Mouse (Mus musculus) forebrain, embryonic 14.5 days (tissue): ENCODE measurements around the gene B3gat2. TPM values are rescaled to one million over a fixed set of nuclear protein-coding genes. Genes with fewer than 3 reads are reported as not detected.

Source experiments
- ATAC-seq: fragments of 200-750 bp; cut with Nextera tagmentation; 2 replicates; pipeline ENCODE4 v1.8.0; 2017; ENCODE audit warnings: mild to moderate bottlenecking, moderate library complexity
- DNase-seq: peaks from one replicate; pipeline ENCODE4 v3.0.0-alpha.2; 2015; ENCODE audit warnings: low spot score
- H3K27ac ChIP-seq: fragments of 300-500 bp; sonication (generic); 2 replicates; pipeline ENCODE4 v1.5.1; 2014; ENCODE audit warnings: low read depth, mild to moderate bottlenecking, control low read depth, low read length, moderate library complexity
- H3K27me3 ChIP-seq: fragments of 300-500 bp; sonication (generic); replicated peaks from 2 replicates; pipeline ENCODE4 v1.6.1; 2014; ENCODE audit warnings: low read length, control low read depth, mixed read lengths; ENCODE audit not compliant: control insufficient read depth, insufficient read depth
- H3K36me3 ChIP-seq: fragments of 300-500 bp; sonication (generic); 2 replicates; pipeline ENCODE4 v1.6.1; 2014; ENCODE audit warnings: low read length, control low read depth; ENCODE audit not compliant: control insufficient read depth, insufficient read depth
- H3K4me1 ChIP-seq: fragments of 300-500 bp; sonication (generic); 2 replicates; pipeline ENCODE4 v1.6.1; 2014; ENCODE audit warnings: antibody characterized with exemption, low read length, control low read depth; ENCODE audit not compliant: control insufficient read depth, insufficient read depth
- H3K4me2 ChIP-seq: fragments of 300-500 bp; sonication (generic); 2 replicates; pipeline ENCODE4 v1.6.1; 2014; ENCODE audit warnings: mild to moderate bottlenecking, control low read depth, low read length
- H3K4me3 ChIP-seq: fragments of 300-500 bp; sonication (generic); 2 replicates; pipeline ENCODE4 v1.5.1; 2014; ENCODE audit warnings: low read depth, low read length, control low read depth
- H3K9ac ChIP-seq: fragments of 300-500 bp; sonication (generic); 2 replicates; pipeline ENCODE4 v1.6.1; 2014; ENCODE audit warnings: mild to moderate bottlenecking, low read length, control low read depth, moderate library complexity
- H3K9me3 ChIP-seq: fragments of 300-500 bp; sonication (generic); replicated peaks from 2 replicates; pipeline ENCODE4 v1.6.1; 2016; ENCODE audit warnings: low read length, control low read depth, mixed read lengths; ENCODE audit not compliant: control insufficient read depth
- WGBS: fragments of 180-500 bp; shearing (Covaris S2); extraction: QIAGEN DNeasy Blood & Tissue Kit; methylation state at CpG from one replicate; pipeline ENCODE4 v1.1.7; 2014; 5-methylcytosine and 5-hydroxymethylcytosine counted together
- polyA plus RNA-seq: library from polyadenylated mRNA; unstranded; fragments of >200 nt; fragmentation: Nextera tagmentation; extraction: Ambion mirVana; gene quantifications from 2 replicates; pipeline ENCODE4 v1.2.1, GENCODE M21; 2014

B3gat2 gene
- polyA plus RNA-seq, 1 experiment from 2014 or later: 10.4 TPM

DNA sequence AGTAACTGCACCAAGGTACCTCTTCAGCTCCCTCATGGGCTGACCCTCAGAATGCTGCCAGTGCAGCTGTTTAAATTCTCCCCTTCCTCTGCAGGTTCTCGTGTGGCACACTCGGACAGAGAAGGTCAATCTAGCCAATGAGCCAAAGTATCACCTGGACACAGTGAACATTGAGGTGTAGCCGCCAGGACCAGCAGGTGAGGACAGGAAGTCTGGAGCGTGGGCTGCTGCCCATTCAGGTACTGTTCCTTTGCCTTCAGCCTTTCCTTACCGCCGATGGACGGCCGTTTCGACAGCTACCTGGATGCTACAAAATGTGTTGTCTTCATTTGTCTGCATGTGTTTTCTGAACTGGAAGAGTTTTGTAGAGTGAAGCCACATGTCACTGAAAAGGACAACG, 83.5 kb downstream of the B3gat2 start:
- H3K4me2 ChIP-seq: no peak overlapping the region
- no peak overlapping the region for H3K4me3 ChIP-seq
- H3K9me3 ChIP-seq: no peaks in the 10 kb centered on the region
- WGBS: 90% methylated on average over 10 of the region's 10 CpGs
- ATAC-seq: no peak
- no peak overlapping the region for H3K27ac ChIP-seq
- DNase-seq: no peak
- no peaks in the 10 kb centered on the region for H3K27me3 ChIP-seq
- H3K4me1 ChIP-seq: peaks cover 3% of the 10 kb centered on the region; the same call in 1 of the 2 replicates
- H3K9ac ChIP-seq: no peak overlapping the region
- H3K36me3 ChIP-seq: peaks cover 42% of the 10 kb centered on the region

DNA sequence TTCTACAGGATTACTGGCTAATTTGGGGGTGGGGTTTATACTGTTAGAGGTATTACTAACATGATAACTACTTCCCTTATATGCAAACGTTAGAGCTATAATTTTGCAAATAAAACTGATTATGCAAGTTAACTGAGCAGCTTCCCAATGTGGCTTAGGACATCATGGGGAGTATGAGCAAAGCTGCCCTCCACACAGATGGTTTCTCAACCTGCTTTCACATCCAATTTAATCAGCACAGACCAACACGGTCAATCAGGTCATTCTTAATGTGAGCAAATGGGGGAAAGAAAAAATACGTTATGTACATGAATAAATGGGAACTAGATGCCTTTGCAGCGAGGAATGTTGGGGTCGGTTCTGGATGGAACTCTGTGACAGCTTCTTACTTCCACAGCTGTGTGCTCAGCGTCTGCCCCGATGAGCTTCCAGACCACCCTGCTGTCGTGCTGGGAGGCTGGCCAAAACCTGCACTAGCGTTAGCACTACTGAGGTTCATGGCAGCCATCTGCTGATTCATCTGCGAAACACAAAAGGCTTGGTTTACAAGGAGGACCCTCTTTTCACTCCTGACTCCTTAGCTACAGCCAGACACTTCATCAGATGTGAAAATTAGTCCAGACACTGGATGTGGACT, 84.6 kb downstream of the B3gat2 start:
- ATAC-seq: peak; percentile 87
- Histone ChIP-seq H3K9me3 (no peaks in the 10 kb centered on the region), H3K4me2 (no peak overlapping the region), H3K9ac (no peak overlapping the region), H3K27ac (peak overlapping the region; percentile 27; the same call in 1 of the 2 replicates), H3K27me3 (no peaks in the 10 kb centered on the region), H3K36me3 (peaks cover 45% of the 10 kb centered on the region), H3K4me3 (no peak overlapping the region), H3K4me1 (peaks cover 3% of the 10 kb centered on the region; the same call in 1 of the 2 replicates)
- 48% methylated on average over 10 of the region's 10 CpGs for WGBS
- peak; percentile 82 for DNase-seq

DNA sequence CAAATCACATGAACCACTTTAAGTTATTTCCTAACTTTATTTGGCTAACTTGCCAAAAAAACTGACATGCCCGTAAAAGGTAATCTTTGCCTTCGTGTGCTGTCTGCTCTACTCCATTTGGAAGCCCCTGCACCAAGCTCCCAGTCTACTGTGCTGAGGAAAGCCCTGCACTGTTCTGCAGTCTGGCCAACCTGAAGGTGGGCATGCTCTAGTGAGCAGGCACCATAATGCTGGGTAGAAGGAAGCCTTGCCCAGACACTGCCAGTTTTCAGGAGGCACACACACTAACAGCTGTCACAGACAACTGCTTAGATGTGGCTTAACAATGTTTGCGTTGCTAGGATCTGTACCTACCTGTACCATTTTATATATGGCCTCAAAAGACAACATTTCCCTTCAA, 94.1 kb downstream of the B3gat2 start:
- Histone ChIP-seq H3K4me3 (no peak overlapping the region), H3K27me3 (no peaks in the 10 kb centered on the region), H3K27ac (no peak overlapping the region), H3K4me1 (no peaks in the 10 kb centered on the region), H3K36me3 (peaks cover 33% of the 10 kb centered on the region), H3K9ac (no peak overlapping the region), H3K9me3 (no peaks in the 10 kb centered on the region), H3K4me2 (no peak overlapping the region)
- ATAC-seq: no peak
- WGBS: 90% methylated on average over 3 of the region's 3 CpGs
- DNase-seq: no peak

DNA sequence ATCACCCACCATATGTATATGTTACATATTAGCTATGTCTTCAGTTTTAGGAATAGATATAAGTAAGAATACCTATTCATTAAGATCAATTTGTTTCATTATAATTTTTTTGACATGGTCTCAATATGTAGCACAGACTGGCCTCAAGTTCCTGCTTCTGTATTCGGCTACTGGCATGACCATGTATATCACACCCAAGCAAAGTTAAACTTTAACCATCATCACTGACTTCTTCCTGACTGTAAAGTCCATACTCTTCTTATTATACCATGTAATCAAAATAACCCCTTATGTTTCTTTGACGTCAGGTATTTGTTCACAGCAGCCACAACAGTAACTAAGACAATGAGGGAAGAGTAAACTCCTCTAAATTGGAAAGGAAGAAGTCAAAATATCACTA, 99.4 kb downstream of the B3gat2 start:
- Histone ChIP-seq H3K4me1 (no peaks in the 10 kb centered on the region), H3K27ac (no peak overlapping the region), H3K27me3 (no peaks in the 10 kb centered on the region), H3K4me3 (no peak overlapping the region), H3K9ac (no peak overlapping the region), H3K9me3 (no peaks in the 10 kb centered on the region), H3K36me3 (peaks cover 22% of the 10 kb centered on the region), H3K4me2 (no peak overlapping the region)
- ATAC-seq (no peak), DNase-seq (no peak)
- WGBS: 94% methylated on average over 2 of the region's 2 CpGs

DNA sequence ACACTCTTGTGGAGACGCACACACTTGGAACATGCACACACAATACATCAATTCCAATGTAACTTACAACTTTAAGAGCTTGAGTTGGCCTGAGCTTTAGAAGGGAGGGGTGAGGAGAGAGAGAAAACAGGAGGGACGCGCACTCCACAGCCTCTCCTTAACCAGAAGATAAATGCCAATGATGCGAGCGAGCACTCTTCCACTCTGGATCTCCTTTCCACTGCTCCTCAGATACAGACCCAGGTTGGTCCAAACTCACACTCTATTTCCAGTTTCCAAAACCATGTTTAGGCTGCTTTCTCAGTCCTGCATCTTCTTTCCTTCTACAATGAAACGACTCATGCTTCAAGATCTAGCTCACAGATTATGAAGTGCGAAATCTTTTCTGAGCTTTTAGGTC, 104.0 kb downstream of the B3gat2 start:
- WGBS: 95% methylated on average over 7 of the region's 7 CpGs
- H3K27ac ChIP-seq: no peak overlapping the region
- H3K9me3 ChIP-seq: no peaks in the 10 kb centered on the region
- no peak overlapping the region for H3K4me2 ChIP-seq
- no peaks in the 10 kb centered on the region for H3K27me3 ChIP-seq
- H3K4me1 ChIP-seq: no peaks in the 10 kb centered on the region
- H3K36me3 ChIP-seq: no peaks in the 10 kb centered on the region
- no peak overlapping the region for H3K4me3 ChIP-seq
- no peak overlapping the region for H3K9ac ChIP-seq
- ATAC-seq: no peak
- DNase-seq: no peak

DNA sequence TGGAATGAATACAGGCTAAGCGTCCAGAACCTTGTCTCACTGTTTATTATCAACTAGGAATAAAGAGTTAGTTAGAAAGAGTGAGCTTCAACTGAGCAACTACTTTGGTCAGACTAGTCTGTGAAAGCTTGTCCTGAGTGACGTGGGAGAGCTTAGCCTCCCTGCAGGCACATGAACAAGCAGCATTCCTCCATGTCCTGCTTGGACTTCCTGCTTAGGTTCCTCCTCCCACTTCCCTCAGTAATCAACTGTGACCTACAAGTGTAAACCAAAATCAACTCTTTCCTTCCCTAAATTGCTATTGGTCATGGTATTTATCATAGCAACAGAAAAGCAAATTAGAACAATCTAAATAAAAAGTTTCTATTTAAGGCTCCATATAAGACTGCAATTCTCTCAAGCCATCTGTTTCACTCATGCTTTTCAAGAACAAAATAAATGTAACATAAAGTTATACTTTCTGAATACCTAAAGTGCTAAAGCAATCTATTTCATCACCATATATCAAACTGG, 105.9 kb downstream of the B3gat2 start:
- Histone ChIP-seq H3K4me3 (no peak overlapping the region), H3K4me1 (no peaks in the 10 kb centered on the region), H3K27me3 (no peaks in the 10 kb centered on the region), H3K9ac (no peak overlapping the region), H3K9me3 (no peaks in the 10 kb centered on the region), H3K4me2 (no peak overlapping the region), H3K27ac (no peak overlapping the region), H3K36me3 (0 out of 2 replicates have a peak, but pooled peaks cover 3% of the 10 kb centered on the region)
- 39% methylated on average over 2 of the region's 2 CpGs for WGBS
- ATAC-seq (no peak), DNase-seq (no peak)

DNA sequence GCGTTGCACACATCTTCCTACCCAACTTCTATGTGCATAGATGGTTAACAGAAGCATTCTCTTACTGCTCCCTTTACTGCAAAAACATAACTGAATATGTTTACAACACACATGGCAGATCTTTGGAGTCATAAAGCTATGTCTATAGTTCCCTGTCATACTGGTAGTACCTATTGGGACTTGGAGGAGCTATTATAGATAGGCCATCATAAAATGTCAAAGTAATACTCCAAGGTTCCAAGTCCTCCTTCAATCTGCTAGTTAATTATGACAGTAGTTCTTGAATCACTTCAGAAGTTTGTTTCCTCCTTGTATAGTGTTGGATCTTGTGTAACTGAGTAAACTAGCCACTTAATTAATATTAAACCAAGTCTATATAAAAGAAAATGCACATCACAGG, 110.6 kb downstream of the B3gat2 start:
- no peak for DNase-seq
- WGBS: 100% methylated on average over 1 of the region's 1 CpGs
- Histone ChIP-seq H3K4me1 (no peaks in the 10 kb centered on the region), H3K27me3 (no peaks in the 10 kb centered on the region), H3K27ac (no peak overlapping the region), H3K9ac (no peak overlapping the region), H3K4me2 (no peak overlapping the region), H3K9me3 (no peaks in the 10 kb centered on the region), H3K4me3 (no peak overlapping the region), H3K36me3 (peaks cover 7% of the 10 kb centered on the region; the same call in 1 of the 2 replicates)
- no peak for ATAC-seq

DNA sequence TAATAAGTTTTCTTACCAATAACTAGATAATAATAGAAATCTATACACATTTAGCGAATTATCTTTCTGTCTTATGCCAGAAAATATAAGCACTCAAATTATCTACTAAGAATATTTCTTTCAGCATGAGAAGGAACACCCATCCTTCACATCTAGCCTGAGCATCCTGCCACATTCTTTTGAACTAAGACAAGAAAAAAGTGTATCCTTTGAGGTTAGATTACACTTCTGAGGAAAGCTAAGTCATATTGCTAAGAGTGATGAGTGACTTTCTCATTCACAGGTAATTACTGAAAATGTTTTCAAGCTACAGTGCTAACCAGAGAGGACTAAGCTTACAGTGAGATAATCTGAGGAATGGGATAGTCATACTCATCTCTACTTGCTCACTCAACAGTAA, 121.1 kb downstream of the B3gat2 start:
- no peaks in the 10 kb centered on the region for H3K9me3 ChIP-seq
- H3K4me2 ChIP-seq: no peak overlapping the region
- H3K27ac ChIP-seq: no peak overlapping the region
- no peak for ATAC-seq
- H3K4me3 ChIP-seq: no peak overlapping the region
- no peaks in the 10 kb centered on the region for H3K27me3 ChIP-seq
- no peak overlapping the region for H3K9ac ChIP-seq
- DNase-seq: no peak
- WGBS: 98% methylated on average over 1 of the region's 1 CpGs
- H3K4me1 ChIP-seq: peaks cover 4% of the 10 kb centered on the region
- H3K36me3 ChIP-seq: no peaks in the 10 kb centered on the region

DNA sequence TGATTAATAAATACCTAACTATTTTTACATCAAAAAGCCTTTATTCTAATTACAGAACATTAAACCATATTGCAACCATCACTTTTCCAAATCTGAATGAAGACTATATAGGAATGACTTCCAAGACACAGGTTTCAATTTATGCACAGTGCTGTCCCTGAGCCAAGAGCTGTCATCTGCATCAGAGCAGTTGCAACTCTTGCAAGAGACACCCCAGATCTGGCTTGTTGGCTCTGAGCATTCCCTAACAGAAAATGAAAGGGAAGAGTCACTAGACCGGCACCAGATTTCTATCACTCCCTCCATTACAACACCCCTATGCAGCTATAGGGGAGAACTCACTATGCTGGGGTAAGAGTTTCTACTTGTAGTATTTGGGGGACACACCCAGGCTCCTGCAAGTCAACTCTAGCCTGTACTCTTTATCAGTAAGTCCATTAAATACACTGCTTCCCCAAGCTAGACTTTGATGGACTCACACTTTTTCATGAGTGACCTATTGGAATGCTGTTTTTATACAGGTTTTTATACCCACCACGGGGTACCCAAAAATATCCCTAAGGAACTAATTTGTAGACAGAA, 122.6 kb downstream of the B3gat2 start:
- H3K9me3 ChIP-seq: no peaks in the 10 kb centered on the region
- H3K4me1 ChIP-seq: peaks cover 4% of the 10 kb centered on the region
- H3K27ac ChIP-seq: peak overlapping the region; percentile 50; the same call in 1 of the 2 replicates
- 80% methylated on average over 2 of the region's 2 CpGs for WGBS
- H3K27me3 ChIP-seq: no peaks in the 10 kb centered on the region
- no peak overlapping the region for H3K9ac ChIP-seq
- H3K4me2 ChIP-seq: no peak overlapping the region
- ATAC-seq: peak; percentile 88; the same call in 1 of the 2 replicates
- H3K36me3 ChIP-seq: no peaks in the 10 kb centered on the region
- H3K4me3 ChIP-seq: no peak overlapping the region
- peak; percentile 77 for DNase-seq
